Mouse (Mus musculus) spleen, adult 2 months (tissue): Measurements from ENCODE around the gene Vamp2. TPM values are rescaled to one million over a fixed set of nuclear protein-coding genes. Genes with fewer than 3 reads are reported as not detected.
A peak's percentile ranks its signal among the peaks of the same experiment; 100 is the strongest.

Experiments
- DNase-seq, 2 experiments: peaks; one replicate each; pipeline versions ENCODE4 v3.0.0 to v3.0.0-alpha.2; 2012 to 2021; ENCODE audit warnings: low spot score in 2 of 2, low read depth in 1 of 2
- H3K27ac ChIP-seq: fragments of 200-500 bp; 2 replicates; pipeline ENCODE4 v1.5.1; 2012; ENCODE audit warnings: low read length, inconsistent platforms; ENCODE audit not compliant: insufficient read depth
- H3K27me3 ChIP-seq: fragments of 200-500 bp; 2 replicates; pipeline ENCODE4 v1.6.1; 2012; ENCODE audit warnings: mild to moderate bottlenecking, moderate library complexity, low read length, inconsistent platforms; ENCODE audit not compliant: control insufficient read depth, insufficient read depth
- H3K36me3 ChIP-seq: fragments of 200-500 bp; 2 replicates; pipeline ENCODE4 v1.6.1; 2012; ENCODE audit warnings: mild to moderate bottlenecking, low read length, inconsistent platforms; ENCODE audit not compliant: control insufficient read depth, insufficient read depth
- H3K4me1 ChIP-seq: fragments of 200-500 bp; 2 replicates; pipeline ENCODE4 v1.6.1; 2011; ENCODE audit warnings: inconsistent platforms; ENCODE audit not compliant: control insufficient read depth, insufficient read depth, insufficient read length
- H3K4me3 ChIP-seq: fragments of 200-500 bp; 2 replicates; pipeline ENCODE4 v1.5.1; 2011; ENCODE audit warnings: mild to moderate bottlenecking, inconsistent platforms; ENCODE audit not compliant: insufficient read depth, insufficient read length; ENCODE audit errors: extremely low read depth
- CTCF ChIP-seq: fragments of 200-500 bp; IDR thresholded peaks from 2 replicates; pipeline ENCODE4 v1.5.1; 2011; ENCODE audit warnings: mild to moderate bottlenecking, inconsistent platforms; ENCODE audit not compliant: insufficient read depth, insufficient read length, insufficient replicate concordance; ENCODE audit errors: extremely low read depth
- POLR2A ChIP-seq: fragments of 200-500 bp; IDR thresholded peaks from 2 replicates; pipeline ENCODE4 v1.6.1; 2011; ENCODE audit warnings: low read depth, low read length, inconsistent platforms
- WGBS: fragments of 180-500 bp; shearing (Covaris S2); methylation state at CpG from one replicate; pipeline ENCODE4 v1.1.7; 2018; 5-methylcytosine and 5-hydroxymethylcytosine counted together
- polyA plus RNA-seq: library from polyadenylated mRNA; depleted of rRNA; stranded (reverse); fragments of >200 nt; gene quantifications from 2 replicates; pipeline ENCODE4 v1.2.3, GENCODE M21; 2012

Gene Vamp2
- polyA plus RNA-seq, 1 experiment, result 94.2 TPM

DNA sequence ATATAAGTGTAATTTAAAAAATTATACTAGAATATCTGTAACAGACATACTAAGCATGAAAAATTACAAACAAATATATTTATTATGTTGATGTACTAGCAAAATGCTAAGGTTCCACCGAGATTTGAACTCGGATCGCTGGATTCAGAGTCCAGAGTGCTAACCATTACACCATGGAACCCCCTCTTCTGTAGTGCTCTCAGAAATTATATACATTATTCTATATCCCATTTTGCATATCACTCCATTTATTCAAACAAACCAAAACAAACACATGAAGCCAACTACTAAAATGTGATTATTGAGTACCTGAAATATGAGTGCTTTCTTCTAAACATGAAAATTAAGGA lies 36.2 kb downstream of the Vamp2 start:
- peak; percentile 47 to 72 for DNase-seq
- no peak overlapping the region for H3K27ac ChIP-seq
- peaks cover 5% of the 10 kb centered on the region; the same call in 1 of the 2 replicates for H3K4me1 ChIP-seq
- 0 out of 2 replicates have a peak, but pooled peaks cover 5% of the 10 kb centered on the region for H3K27me3 ChIP-seq
- TF ChIP-seq CTCF, result no peak
- no peak for TF ChIP-seq POLR2A
- WGBS, result 1% methylated on average over 3 of the region's 3 CpGs
- H3K36me3 ChIP-seq, result no peaks in the 10 kb centered on the region
- no peak overlapping the region; the same call in 1 of the 2 replicates for H3K4me3 ChIP-seq

DNA sequence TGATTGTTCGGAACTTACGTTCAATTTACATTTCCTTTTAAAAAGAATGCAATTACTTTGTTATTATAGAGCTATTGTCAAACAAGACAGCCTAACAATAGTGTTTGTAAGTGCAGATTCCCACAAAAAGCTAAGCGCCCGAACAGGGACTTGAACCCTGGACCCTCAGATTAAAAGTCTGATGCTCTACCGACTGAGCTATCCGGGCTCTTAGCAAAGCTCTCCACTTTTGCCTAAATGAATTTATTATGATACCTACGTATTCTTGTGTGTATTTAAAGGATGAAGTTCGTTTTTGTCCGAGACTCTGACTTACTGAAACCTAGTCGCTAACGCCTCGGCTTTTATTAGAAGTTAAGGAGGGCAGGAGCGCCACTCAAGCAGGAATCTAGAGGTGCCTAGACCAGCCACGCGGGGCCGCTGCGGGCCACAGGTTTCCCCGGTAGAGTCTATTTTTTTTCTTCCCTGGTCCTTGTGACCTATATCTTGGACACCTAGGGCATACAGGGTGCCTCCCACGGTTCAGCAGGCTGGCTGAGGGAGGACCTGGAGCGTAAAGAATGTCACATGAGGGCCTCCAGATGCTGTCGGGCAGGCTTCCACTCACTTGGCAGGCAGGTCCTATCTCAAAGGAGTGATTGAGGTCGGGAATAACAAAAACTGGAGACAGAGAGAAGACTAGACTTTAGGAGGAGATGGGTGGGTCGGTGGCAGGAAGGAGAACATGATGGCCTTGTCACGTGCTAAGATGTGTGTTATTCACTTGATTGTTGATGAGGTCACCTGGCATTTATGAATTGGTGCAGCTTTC lies 37.0 kb downstream of the Vamp2 start:
- peak; percentile 75 to 83 for DNase-seq
- WGBS, result under 1% methylated on average over 24 of the region's 24 CpGs
- H3K27me3 ChIP-seq, result 0 out of 2 replicates have a peak, but pooled peaks cover 5% of the 10 kb centered on the region
- H3K4me1 ChIP-seq, result peaks cover 5% of the 10 kb centered on the region; the same call in 1 of the 2 replicates
- no peaks in the 10 kb centered on the region for H3K36me3 ChIP-seq
- peak overlapping the region; percentile 70 for H3K4me3 ChIP-seq
- peak overlapping the region; percentile 85 for H3K27ac ChIP-seq
- TF ChIP-seq CTCF (0 out of 2 replicates have a peak, but pooled peaks have one; percentile 15), POLR2A (no peak)

DNA sequence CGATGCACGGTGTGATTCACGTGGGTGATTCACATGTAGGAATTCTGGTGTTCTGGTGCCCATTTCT lies 37.4 kb downstream of the Vamp2 start, which contains the start of gene Aloxe3:
TSS of gene Aloxe3 (plus strand) at position 45 of the 67 bp plus-strand sequence.
- peak within 1 kb of the TSS; percentile 70 for H3K4me3 ChIP-seq
- 1% methylated on average over 3 of the region's 3 CpGs for WGBS
- 0 out of 2 replicates have a peak, but pooled peaks cover 5% of the 10 kb centered on the region for H3K27me3 ChIP-seq
- H3K4me1 ChIP-seq, result peaks cover 5% of the 10 kb centered on the region; the same call in 1 of the 2 replicates
- TF ChIP-seq CTCF, result no peak
- no peak for TF ChIP-seq POLR2A
- no peak for DNase-seq
- peak within 1 kb of the TSS; percentile 85 for H3K27ac ChIP-seq
- no peaks in the 10 kb centered on the region for H3K36me3 ChIP-seq

DNA sequence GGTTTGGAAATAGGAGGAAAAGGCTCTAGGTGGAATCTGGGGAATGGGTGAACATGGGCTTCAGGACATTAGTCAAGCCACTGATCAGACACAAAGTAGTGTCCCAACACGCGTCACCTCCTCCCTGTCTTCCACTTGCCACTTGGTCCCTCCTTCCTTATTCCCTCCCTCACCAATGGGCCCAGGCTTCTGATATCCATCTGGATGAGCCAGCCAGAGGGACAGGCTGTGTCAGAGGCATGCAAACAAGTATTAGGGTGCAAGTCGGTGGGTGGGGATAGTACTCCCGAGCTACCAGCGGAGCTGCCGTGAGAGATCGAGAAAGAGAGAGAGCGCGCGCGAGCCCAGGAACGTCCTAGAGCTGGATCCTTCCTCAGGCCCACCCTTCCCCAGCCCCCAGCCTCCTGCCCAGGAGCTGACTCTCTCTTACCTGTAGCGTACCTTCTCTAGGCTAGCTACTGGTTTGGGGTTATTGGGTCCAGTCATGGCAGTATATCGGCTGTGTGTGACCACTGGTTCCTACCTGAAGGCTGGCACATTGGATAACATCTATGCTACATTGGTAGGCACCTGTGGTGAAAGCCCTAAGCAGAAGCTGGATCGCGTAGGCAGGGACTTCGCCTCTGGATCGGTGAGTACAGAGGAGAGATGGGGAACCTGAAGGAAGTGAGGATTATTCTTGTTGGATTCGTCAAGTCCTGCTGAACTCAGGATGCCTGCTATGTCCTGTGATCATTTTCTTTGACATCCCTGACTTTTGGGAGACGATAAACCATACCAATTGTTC lies 37.8 kb downstream of the Vamp2 start:
- Histone ChIP-seq H3K27ac (no peak overlapping the region), H3K4me3 (peak overlapping the region; percentile 70), H3K27me3 (0 out of 2 replicates have a peak, but pooled peaks cover 5% of the 10 kb centered on the region), H3K4me1 (peaks cover 5% of the 10 kb centered on the region; the same call in 1 of the 2 replicates), H3K36me3 (no peaks in the 10 kb centered on the region)
- 7% methylated on average over 20 of the region's 20 CpGs for WGBS
- DNase-seq, result no peak
- TF ChIP-seq POLR2A (no peak), CTCF (no peak)

DNA sequence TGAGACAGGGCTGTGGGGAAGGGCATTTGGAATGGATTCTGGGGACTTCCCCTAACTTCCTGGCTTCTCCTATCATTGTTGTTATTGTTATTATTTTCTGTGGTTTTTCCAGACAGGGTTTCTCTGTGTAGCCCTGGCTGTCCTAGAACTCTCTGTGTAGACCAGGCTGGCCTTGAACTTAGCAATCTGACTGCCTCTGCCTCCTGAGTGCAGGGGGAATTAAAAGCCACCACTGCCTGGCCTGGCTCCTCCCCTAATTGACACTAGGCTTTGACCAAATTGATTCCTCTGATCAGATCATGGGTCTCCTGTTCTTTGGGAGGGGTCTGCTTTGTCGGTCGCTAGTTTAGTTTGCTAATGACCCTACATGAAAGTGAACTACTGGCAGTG lies 38.4 kb downstream of the Vamp2 start:
- TF ChIP-seq POLR2A (no peak), CTCF (no peak)
- 69% methylated on average over 2 of the region's 2 CpGs for WGBS
- DNase-seq, result no peak
- Histone ChIP-seq H3K27me3 (0 out of 2 replicates have a peak, but pooled peaks cover 5% of the 10 kb centered on the region), H3K27ac (no peak overlapping the region), H3K4me3 (no peak overlapping the region), H3K36me3 (no peaks in the 10 kb centered on the region), H3K4me1 (peaks cover 5% of the 10 kb centered on the region; the same call in 1 of the 2 replicates)

DNA sequence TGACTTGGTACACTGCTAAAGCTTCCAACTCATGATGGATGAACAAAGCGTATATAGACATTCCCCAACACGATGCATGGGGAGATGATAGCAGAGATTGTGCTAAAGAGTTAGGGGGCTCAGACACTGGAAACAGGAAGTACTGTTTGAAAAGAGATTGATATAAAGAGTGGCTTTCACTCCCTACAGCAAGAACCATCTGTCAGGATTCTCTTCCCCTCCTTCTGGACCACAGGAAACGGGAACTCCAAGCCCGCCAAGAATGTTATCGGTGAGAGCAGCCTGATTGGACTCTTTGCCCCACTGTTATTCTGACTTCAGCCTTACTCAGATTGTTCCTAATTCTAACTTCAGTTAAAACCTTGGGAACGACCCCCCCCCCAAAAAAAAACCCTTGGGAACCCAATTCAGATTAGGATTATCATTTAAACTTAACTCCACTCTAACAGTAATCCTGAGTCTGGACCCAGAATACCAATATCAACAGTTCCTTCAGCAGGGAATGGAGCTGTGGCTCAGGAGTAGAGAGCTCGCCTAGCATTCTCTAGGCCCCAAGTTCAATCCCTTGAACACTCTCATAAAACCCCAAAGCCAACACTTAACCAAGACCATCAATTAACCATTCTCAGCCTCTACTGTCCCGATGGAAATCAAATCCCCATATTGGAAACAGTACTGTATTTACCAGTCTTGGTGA lies 40.3 kb downstream of the Vamp2 start:
- DNase-seq, result no peak

More for the DNA sequence above, 40.3 kb downstream of the Vamp2 start:
- Histone ChIP-seq H3K36me3 (no peaks in the 10 kb centered on the region), H3K4me3 (no peak overlapping the region), H3K4me1 (peaks cover 5% of the 10 kb centered on the region; the same call in 1 of the 2 replicates), H3K27me3 (no peaks in the 10 kb centered on the region), H3K27ac (no peak overlapping the region)
- WGBS, result 64% methylated on average over 8 of the region's 8 CpGs
- TF ChIP-seq POLR2A (no peak), CTCF (no peak)
